Mouse (Mus musculus): ENCODE measurements around the gene Ndufaf2.

Ndufaf2 gene

GRCm38 (mm10) chr13:107961972-107962371, 196.5 kb downstream of the Ndufaf2 start:
- no peak for DNase-seq (ENCODE audit: low spot score in 2 of 2)

- no peak for DNase-seq (ENCODE audit: low spot score in 2 of 2)
These were observed 196.9 kb downstream of the Ndufaf2 start for GRCm38 (mm10) chr13:107961501-107961900.

- DNase-seq (ENCODE audit: low spot score in 2 of 2) = no peak
These were observed 197.9 kb downstream of the Ndufaf2 start for GRCm38 (mm10) chr13:107960549-107960948.

GRCm38 (mm10) chr13:107959891-107960290, 198.5 kb downstream of the Ndufaf2 start:
- no peak for DNase-seq (ENCODE audit: low spot score in 2 of 2)

GRCm38 (mm10) chr13:107956246-107956645, 202.2 kb downstream of the Ndufaf2 start:
- no peak for DNase-seq (ENCODE audit: low spot score in 2 of 2)

- DNase-seq (ENCODE audit: low spot score in 2 of 2) = no peak
These were observed 202.9 kb downstream of the Ndufaf2 start for GRCm38 (mm10) chr13:107955327-107956110.

GRCm38 (mm10) chr13:107954445-107955261, 203.8 kb downstream of the Ndufaf2 start:
- no peak for DNase-seq (ENCODE audit: low spot score in 2 of 2)

GRCm38 (mm10) chr13:107954100-107954444, 204.4 kb downstream of the Ndufaf2 start:
- no peak for DNase-seq (ENCODE audit: low spot score in 2 of 2)

Measured in spleen, postnatal 10 days (tissue).